Mouse (Mus musculus) B cell, adult (primary cell): ENCODE data around the gene Degs2. TPM values are rescaled to one million over a fixed set of nuclear protein-coding genes. Genes with fewer than 3 reads are reported as not detected.

ENCODE experiments used
- total RNA-seq: library from RNA; stranded (reverse); gene quantifications from 4 replicates; pipeline ENCODE4 v1.2.4, GENCODE M21; 2023; ENCODE audit not compliant: inconsistent age

Gene Degs2
- not detected in 4 replicates for total RNA-seq

DNA sequence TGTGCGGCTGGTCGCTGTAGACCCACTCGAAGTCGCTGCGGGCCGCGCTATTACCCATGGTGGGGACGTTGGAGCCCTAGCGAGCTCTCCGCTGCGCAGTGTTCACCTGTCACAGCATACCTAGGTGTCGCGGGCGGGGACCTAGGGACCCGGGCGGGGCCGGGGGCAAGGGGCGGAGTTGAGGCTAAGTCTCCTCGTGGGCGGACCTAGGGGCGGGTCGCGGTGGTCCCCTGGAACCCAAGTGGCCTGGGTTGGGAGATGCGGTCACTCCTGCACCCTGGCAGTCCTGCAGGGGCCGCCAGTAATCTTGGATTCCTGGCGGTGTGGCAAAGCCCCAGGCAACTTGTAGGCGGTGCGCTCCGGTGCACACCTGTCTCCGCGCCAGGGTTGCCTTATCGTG is at the start of gene Degs2:
Degs2 (minus strand) TSS at position 131 of the 400 bp plus-strand sequence.

Other genes starting within 250 kb of the Degs2 start
- 462 to 497 TPM (median 482 TPM) in 4 replicates for gene Evl, start 147.6 kb downstream of the Degs2 start, total RNA-seq
- gene Yy1, start 90.7 kb upstream of the Degs2 start, total RNA-seq = 78.9 to 84.3 TPM (median 79.9 TPM) in 4 replicates
- 2.8 to 8.4 TPM (median 4.2 TPM) in 4 replicates for gene Slc25a29, start 133.6 kb upstream of the Degs2 start, total RNA-seq
- 1.1 to 2.0 TPM (median 1.5 TPM) in 4 replicates for gene Slc25a47, start 133.7 kb upstream of the Degs2 start, total RNA-seq
- gene Wdr25, start 191.3 kb upstream of the Degs2 start, total RNA-seq = 5.6 to 9.3 TPM (median 8.8 TPM) in 4 replicates
- gene Wars, start 191.9 kb upstream of the Degs2 start, total RNA-seq = 45.9 to 54.5 TPM (median 47.8 TPM) in 4 replicates